Mouse (Mus musculus) forebrain, embryonic 12.5 days (tissue): Measurements from ENCODE around the gene Kcnj15. TPM values are rescaled to one million over a fixed set of nuclear protein-coding genes. Genes with fewer than 3 reads are reported as not detected.

ENCODE experiments used
- ATAC-seq: fragments of 200-750 bp; cut with Nextera tagmentation; 2 replicates; pipeline ENCODE4 v1.8.0; 2017; ENCODE audit warnings: moderate TSS enrichment; ENCODE audit not compliant: low FRiP score
- H3K27ac ChIP-seq: fragments of 300-500 bp; sonication (generic); 2 replicates; pipeline ENCODE4 v1.5.1; 2016; ENCODE audit warnings: mild to moderate bottlenecking
- H3K27me3 ChIP-seq: fragments of 300-500 bp; sonication (generic); 2 replicates; pipeline ENCODE4 v1.6.1; 2016; ENCODE audit warnings: mild to moderate bottlenecking
- H3K36me3 ChIP-seq: fragments of 300-500 bp; sonication (generic); replicated peaks from 2 replicates; pipeline ENCODE4 v1.6.1; 2016; ENCODE audit warnings: mild to moderate bottlenecking
- H3K4me1 ChIP-seq: fragments of 300-500 bp; sonication (generic); 2 replicates; pipeline ENCODE4 v1.6.1; 2016
- H3K4me2 ChIP-seq: fragments of 300-500 bp; sonication (generic); 2 replicates; pipeline ENCODE4 v1.6.1; 2016; ENCODE audit warnings: mild to moderate bottlenecking, moderate library complexity
- H3K4me3 ChIP-seq: fragments of 300-500 bp; sonication (generic); replicated peaks from 2 replicates; pipeline ENCODE4 v1.5.1; 2016; ENCODE audit warnings: mild to moderate bottlenecking
- H3K9ac ChIP-seq: fragments of 300-500 bp; sonication (generic); 2 replicates; pipeline ENCODE4 v1.6.1; 2016; ENCODE audit warnings: mild to moderate bottlenecking
- H3K9me3 ChIP-seq: fragments of 300-500 bp; sonication (generic); 2 replicates; pipeline ENCODE4 v1.6.1; 2016
- WGBS: fragments of 180-500 bp; shearing (Covaris S2); methylation state at CpG from one replicate; pipeline ENCODE4 v1.1.7; 2016; 5-methylcytosine and 5-hydroxymethylcytosine counted together
- polyA plus RNA-seq: library from polyadenylated mRNA; unstranded; fragments of >200 nt; fragmentation: Nextera tagmentation; extraction: Ambion mirVana; gene quantifications from 2 replicates; pipeline ENCODE4 v1.2.1, GENCODE M21; 2016

Kcnj15 gene
- polyA plus RNA-seq, 1 experiment from 2014 or later: 0.24 TPM

- Histone ChIP-seq H3K4me3 (no peak overlapping the region), H3K27me3 (peaks cover 3% of the 10 kb centered on the region; the same call in 1 of the 2 replicates), H3K9me3 (no peaks in the 10 kb centered on the region), H3K9ac (no peak overlapping the region), H3K4me2 (no peak overlapping the region), H3K27ac (no peak overlapping the region), H3K36me3 (no peaks in the 10 kb centered on the region), H3K4me1 (no peaks in the 10 kb centered on the region)
- ATAC-seq: no peak
- 83% methylated on average over 7 of the region's 7 CpGs for WGBS
These were observed 32.1 kb upstream of the Kcnj15 start for GRCm38 (mm10) chr16:95225285-95225684.

- no peak overlapping the region for H3K27ac ChIP-seq
- no peak overlapping the region for H3K4me3 ChIP-seq
- no peak overlapping the region for H3K4me2 ChIP-seq
- no peak overlapping the region for H3K9ac ChIP-seq
- no peak for ATAC-seq
- no peaks in the 10 kb centered on the region for H3K4me1 ChIP-seq
- H3K27me3 ChIP-seq: peaks cover 3% of the 10 kb centered on the region; the same call in 1 of the 2 replicates
- no peaks in the 10 kb centered on the region for H3K36me3 ChIP-seq
- no peaks in the 10 kb centered on the region for H3K9me3 ChIP-seq
- WGBS: 85% methylated on average over 4 of the region's 4 CpGs
These were observed 25.6 kb upstream of the Kcnj15 start for GRCm38 (mm10) chr16:95231768-95232167.

GRCm38 (mm10) chr16:95234891-95235548, 22.3 kb upstream of the Kcnj15 start:
- WGBS: 84% methylated on average over 2 of the region's 2 CpGs
- H3K27me3 ChIP-seq: no peaks in the 10 kb centered on the region
- ATAC-seq: no peak

GRCm38 (mm10) chr16:95239209-95239925, 18.0 kb upstream of the Kcnj15 start:
- no peaks in the 10 kb centered on the region for H3K4me1 ChIP-seq
- H3K9me3 ChIP-seq: no peaks in the 10 kb centered on the region
- no peak overlapping the region for H3K27ac ChIP-seq
- no peak overlapping the region for H3K4me2 ChIP-seq
- H3K36me3 ChIP-seq: no peaks in the 10 kb centered on the region
- 84% methylated on average over 7 of the region's 7 CpGs for WGBS
- H3K9ac ChIP-seq: no peak overlapping the region
- H3K4me3 ChIP-seq: no peak overlapping the region
- no peaks in the 10 kb centered on the region for H3K27me3 ChIP-seq
- ATAC-seq: no peak

More at GRCm38 (mm10) chr16:95234891-95235548, 22.3 kb upstream of the Kcnj15 start:
- no peak overlapping the region for H3K4me2 ChIP-seq
- H3K4me3 ChIP-seq: no peak overlapping the region
- H3K36me3 ChIP-seq: no peaks in the 10 kb centered on the region
- H3K9me3 ChIP-seq: no peaks in the 10 kb centered on the region
- H3K4me1 ChIP-seq: no peaks in the 10 kb centered on the region
- H3K9ac ChIP-seq: no peak overlapping the region
- no peak overlapping the region for H3K27ac ChIP-seq

- Histone ChIP-seq H3K27me3 (no peaks in the 10 kb centered on the region), H3K9me3 (no peaks in the 10 kb centered on the region), H3K36me3 (no peaks in the 10 kb centered on the region), H3K9ac (no peak overlapping the region), H3K4me3 (no peak overlapping the region), H3K27ac (no peak overlapping the region), H3K4me2 (no peak overlapping the region), H3K4me1 (no peaks in the 10 kb centered on the region)
- no peak for ATAC-seq
- 67% methylated on average over 5 of the region's 5 CpGs for WGBS
These were observed 16.7 kb upstream of the Kcnj15 start for GRCm38 (mm10) chr16:95240688-95241087.

GRCm38 (mm10) chr16:95241581-95241980, 15.8 kb upstream of the Kcnj15 start:
- no peaks in the 10 kb centered on the region for H3K27me3 ChIP-seq
- H3K9ac ChIP-seq: no peak overlapping the region
- no peak for ATAC-seq
- no peak overlapping the region for H3K4me3 ChIP-seq
- WGBS: 73% methylated on average over 4 of the region's 4 CpGs
- H3K36me3 ChIP-seq: no peaks in the 10 kb centered on the region
- no peak overlapping the region for H3K4me2 ChIP-seq
- H3K27ac ChIP-seq: no peak overlapping the region
- H3K9me3 ChIP-seq: no peaks in the 10 kb centered on the region
- no peaks in the 10 kb centered on the region for H3K4me1 ChIP-seq

- Histone ChIP-seq H3K4me2 (no peak overlapping the region), H3K27ac (no peak overlapping the region), H3K9me3 (no peaks in the 10 kb centered on the region), H3K4me1 (no peaks in the 10 kb centered on the region), H3K27me3 (no peaks in the 10 kb centered on the region), H3K9ac (no peak overlapping the region), H3K4me3 (no peak overlapping the region), H3K36me3 (no peaks in the 10 kb centered on the region)
- 91% methylated on average over 4 of the region's 4 CpGs for WGBS
- no peak for ATAC-seq
These were observed 15.2 kb upstream of the Kcnj15 start for GRCm38 (mm10) chr16:95242114-95242513.

- Histone ChIP-seq H3K27me3 (no peaks in the 10 kb centered on the region), H3K27ac (no peak overlapping the region), H3K9ac (no peak overlapping the region), H3K4me1 (no peaks in the 10 kb centered on the region), H3K4me2 (no peak overlapping the region), H3K36me3 (no peaks in the 10 kb centered on the region), H3K9me3 (no peaks in the 10 kb centered on the region), H3K4me3 (no peak overlapping the region)
- 82% methylated on average over 1 of the region's 1 CpGs for WGBS
- ATAC-seq: no peak
These were observed 14.0 kb upstream of the Kcnj15 start for GRCm38 (mm10) chr16:95243401-95243800.

- no peak for ATAC-seq
- no peaks in the 10 kb centered on the region for H3K36me3 ChIP-seq
- H3K27me3 ChIP-seq: no peaks in the 10 kb centered on the region
These were observed 12.6 kb upstream of the Kcnj15 start for GRCm38 (mm10) chr16:95244626-95245303.

GRCm38 (mm10) chr16:95245499-95245898, 11.9 kb upstream of the Kcnj15 start:
- no peak overlapping the region for H3K4me3 ChIP-seq
- no peaks in the 10 kb centered on the region for H3K4me1 ChIP-seq
- no peaks in the 10 kb centered on the region for H3K27me3 ChIP-seq
- WGBS: 88% methylated on average over 3 of the region's 3 CpGs
- H3K27ac ChIP-seq: no peak overlapping the region
- H3K36me3 ChIP-seq: no peaks in the 10 kb centered on the region
- no peak overlapping the region for H3K4me2 ChIP-seq
- no peak overlapping the region for H3K9ac ChIP-seq
- ATAC-seq: no peak
- no peaks in the 10 kb centered on the region for H3K9me3 ChIP-seq

More at GRCm38 (mm10) chr16:95244626-95245303, 12.6 kb upstream of the Kcnj15 start:
- H3K4me1 ChIP-seq: no peaks in the 10 kb centered on the region
- no peak overlapping the region for H3K27ac ChIP-seq
- H3K4me2 ChIP-seq: no peak overlapping the region
- no peak overlapping the region for H3K9ac ChIP-seq
- no peak overlapping the region for H3K4me3 ChIP-seq
- 85% methylated on average over 12 of the region's 12 CpGs for WGBS
- no peaks in the 10 kb centered on the region for H3K9me3 ChIP-seq

GRCm38 (mm10) chr16:95248646-95249045, 8.7 kb upstream of the Kcnj15 start:
- Histone ChIP-seq H3K9ac (no peak overlapping the region), H3K4me1 (no peaks in the 10 kb centered on the region), H3K9me3 (no peaks in the 10 kb centered on the region), H3K27ac (no peak overlapping the region), H3K36me3 (no peaks in the 10 kb centered on the region), H3K4me2 (no peak overlapping the region), H3K4me3 (no peak overlapping the region), H3K27me3 (no peaks in the 10 kb centered on the region)
- no peak for ATAC-seq
- 88% methylated on average over 5 of the region's 5 CpGs for WGBS

GRCm38 (mm10) chr16:95256648-95257047, 710 bp upstream of the Kcnj15 start:
- Histone ChIP-seq H3K27me3 (no peaks in the 10 kb centered on the region), H3K4me1 (no peaks in the 10 kb centered on the region), H3K4me3 (no peak overlapping the region), H3K4me2 (no peak overlapping the region), H3K36me3 (no peaks in the 10 kb centered on the region), H3K9me3 (no peaks in the 10 kb centered on the region), H3K9ac (no peak overlapping the region), H3K27ac (no peak overlapping the region)
- WGBS: 73% methylated on average over 1 of the region's 2 CpGs
- ATAC-seq: no peak
